Mouse (Mus musculus) ES-Bruce4 (cell line): ENCODE measurements around the gene Ppip5k2.

Experiments used
- CTCF ChIP-seq: IDR thresholded peaks from one replicate; pipeline ENCODE4 v1.8.1; 2011; ENCODE audit warnings: low read depth, low read length
- EP300 ChIP-seq: IDR thresholded peaks from 2 replicates; pipeline ENCODE4 v1.6.1; 2011; ENCODE audit warnings: low read depth, low read length; ENCODE audit not compliant: insufficient read depth
- POLR2A ChIP-seq: IDR thresholded peaks from one replicate; pipeline ENCODE4 v1.8.1; 2011; ENCODE audit warnings: low read length; ENCODE audit not compliant: insufficient read depth

DNA sequence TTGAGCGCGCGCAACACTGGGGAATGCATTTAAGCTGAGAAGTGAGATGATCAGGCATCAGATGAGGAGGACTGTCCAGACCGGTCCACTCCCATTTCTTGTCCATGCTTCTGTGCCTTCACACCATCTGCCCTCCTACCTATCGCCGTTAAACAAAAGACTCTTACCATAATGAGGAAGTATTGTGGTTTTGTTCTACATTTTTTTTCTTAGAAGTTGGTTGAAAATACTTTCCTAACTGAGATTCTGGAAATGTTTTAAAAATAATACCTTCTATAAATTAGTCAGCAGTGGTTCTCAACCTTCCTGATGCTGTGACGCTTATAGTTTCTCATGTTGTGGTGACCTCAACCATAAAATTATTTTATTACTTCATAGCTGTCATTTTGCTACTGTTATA, 11.5 kb upstream of the Ppip5k2 start:
- TF ChIP-seq CTCF: no peak
- no peak for TF ChIP-seq EP300
- no peak for TF ChIP-seq POLR2A
